Mouse (Mus musculus) hindbrain, postnatal 0 days (tissue): ENCODE data around the gene Fchsd2. TPM values are rescaled to one million over a fixed set of nuclear protein-coding genes. Genes with fewer than 3 reads are reported as not detected.

ENCODE experiments used
- ATAC-seq: fragments of 200-750 bp; cut with Nextera tagmentation; 2 replicates; pipeline ENCODE4 v1.8.0; 2017; ENCODE audit warnings: mild to moderate bottlenecking, moderate TSS enrichment, moderate library complexity
- DNase-seq: peaks from one replicate; pipeline ENCODE4 v3.0.0-alpha.2; 2015; ENCODE audit warnings: low spot score
- H3K27ac ChIP-seq: fragments of 300-500 bp; sonication (generic); 2 replicates; pipeline ENCODE4 v1.5.1; 2014; ENCODE audit warnings: mild to moderate bottlenecking
- H3K27me3 ChIP-seq: fragments of 300-500 bp; sonication (generic); 2 replicates; pipeline ENCODE4 v1.6.1; 2014; ENCODE audit warnings: low read length, mixed read lengths; ENCODE audit not compliant: insufficient read depth
- H3K36me3 ChIP-seq: fragments of 300-500 bp; sonication (generic); 2 replicates; pipeline ENCODE4 v1.6.1; 2014; ENCODE audit warnings: low read length, mixed read lengths; ENCODE audit not compliant: insufficient read depth
- H3K4me1 ChIP-seq: fragments of 300-500 bp; sonication (generic); 2 replicates; pipeline ENCODE4 v1.6.1; 2014; ENCODE audit warnings: antibody characterized with exemption, low read length, mixed read lengths; ENCODE audit not compliant: insufficient read depth
- H3K4me2 ChIP-seq: fragments of 300-500 bp; sonication (generic); 2 replicates; pipeline ENCODE4 v1.6.1; 2014; ENCODE audit warnings: low read depth, mild to moderate bottlenecking, low read length, moderate library complexity, mixed read lengths
- H3K4me3 ChIP-seq: fragments of 300-500 bp; sonication (generic); 2 replicates; pipeline ENCODE4 v1.5.1; 2014; ENCODE audit warnings: low read length
- H3K9ac ChIP-seq: fragments of 300-500 bp; sonication (generic); replicated peaks from 2 replicates; pipeline ENCODE4 v1.6.1; 2014; ENCODE audit warnings: mild to moderate bottlenecking, low read length, moderate library complexity, mixed read lengths
- H3K9me3 ChIP-seq: fragments of 300-500 bp; sonication (generic); 2 replicates; pipeline ENCODE4 v1.6.1; 2016; ENCODE audit warnings: low read length, mixed read lengths
- CTCF ChIP-seq: IDR thresholded peaks from 2 replicates; pipeline ENCODE4 v1.5.1; 2016; ENCODE audit warnings: antibody characterized with exemption, control low read depth, low read depth
- WGBS: fragments of 180-500 bp; shearing (Covaris S2); extraction: QIAGEN DNeasy Blood & Tissue Kit; methylation state at CpG from one replicate; pipeline ENCODE4 v1.1.7; 2014; 5-methylcytosine and 5-hydroxymethylcytosine counted together
- polyA plus RNA-seq: library from polyadenylated mRNA; unstranded; fragments of >200 nt; fragmentation: Nextera tagmentation; extraction: Ambion mirVana; gene quantifications from 2 replicates; pipeline ENCODE4 v1.2.1, GENCODE M21; 2015
- total RNA-seq: library from RNA; depleted of rRNA; stranded (reverse); fragments of >200 nt; gene quantifications from 2 replicates; pipeline ENCODE4 v1.2.3, GENCODE M21; 2014; rRNA removed

The Fchsd2 gene
- total RNA-seq (42.9 and 43.1 TPM in 2 replicates), polyA plus RNA-seq (32.1 and 34.2 TPM in 2 replicates)

- Histone ChIP-seq H3K9me3 (no peaks in the 10 kb centered on the region), H3K36me3 (no peaks in the 10 kb centered on the region), H3K4me3 (no peak within 1 kb of the TSS), H3K27ac (no peak within 1 kb of the TSS), H3K27me3 (no peaks in the 10 kb centered on the region), H3K9ac (no peak within 1 kb of the TSS), H3K4me1 (no peaks in the 10 kb centered on the region), H3K4me2 (no peak within 1 kb of the TSS)
- DNase-seq, result peak; percentile 6
- ATAC-seq, result no peak
- no peak for TF ChIP-seq CTCF
- 66% methylated on average over 7 of the region's 7 CpGs for WGBS
Observed at GRCm38 (mm10) chr7:101092618-101093017, at the start of gene Fchsd2. Gene Fchsd2, plus strand, starts transcription at chr7:101092863.

DNA sequence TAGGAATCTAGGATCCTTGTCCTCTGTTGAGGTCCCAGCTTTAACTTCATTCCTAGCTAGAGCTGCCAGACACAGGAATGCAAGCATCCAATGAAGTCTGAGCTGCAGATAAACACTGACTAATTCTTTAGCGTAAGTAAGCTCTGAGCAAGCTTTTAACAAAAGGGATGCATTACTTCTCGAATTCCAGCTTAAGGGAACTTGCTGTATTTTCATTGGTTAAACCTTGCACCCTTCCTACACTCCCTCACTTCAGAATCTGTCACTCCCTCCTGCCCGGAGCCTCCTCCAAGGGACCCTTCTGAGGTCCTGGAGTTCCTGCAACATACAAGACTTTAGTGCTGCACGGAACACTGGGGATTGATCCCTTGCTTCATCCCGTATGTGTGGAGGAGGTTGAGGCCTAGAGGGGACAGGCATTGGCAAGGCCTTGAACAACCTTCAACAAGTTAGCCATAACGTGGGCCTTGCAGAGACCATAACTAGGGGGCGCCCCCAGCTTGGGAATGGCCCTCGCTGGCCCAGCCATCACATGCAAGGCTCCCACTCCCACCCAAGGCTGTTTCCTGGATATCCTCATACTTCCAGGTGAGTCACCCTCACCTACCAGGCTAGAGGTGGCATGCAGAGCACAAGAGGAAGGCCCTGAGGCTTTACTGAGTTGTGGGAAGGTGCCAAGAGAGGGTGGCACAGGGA is 48.7 kb upstream of the Fchsd2 start:
- no peak overlapping the region for H3K27ac ChIP-seq
- H3K4me3 ChIP-seq, result no peak overlapping the region
- 72% methylated on average over 8 of the region's 8 CpGs for WGBS
- no peaks in the 10 kb centered on the region for H3K27me3 ChIP-seq
- H3K36me3 ChIP-seq, result no peaks in the 10 kb centered on the region
- no peaks in the 10 kb centered on the region; the same call in 1 of the 2 replicates for H3K4me1 ChIP-seq
- DNase-seq, result no peak
- ATAC-seq, result no peak
- no peaks in the 10 kb centered on the region for H3K9me3 ChIP-seq
- H3K4me2 ChIP-seq, result no peak overlapping the region
- no peak overlapping the region for H3K9ac ChIP-seq
- TF ChIP-seq CTCF, result no peak

- ATAC-seq, result no peak
- Histone ChIP-seq H3K9ac (no peak overlapping the region), H3K27ac (no peak overlapping the region), H3K27me3 (no peaks in the 10 kb centered on the region), H3K36me3 (no peaks in the 10 kb centered on the region), H3K9me3 (no peaks in the 10 kb centered on the region), H3K4me1 (no peaks in the 10 kb centered on the region), H3K4me3 (no peak overlapping the region), H3K4me2 (no peak overlapping the region)
- no peak for TF ChIP-seq CTCF
- no peak for DNase-seq
- 73% methylated on average over 5 of the region's 5 CpGs for WGBS
Observed at GRCm38 (mm10) chr7:101048247-101048646, 44.4 kb upstream of the Fchsd2 start.

- Histone ChIP-seq H3K36me3 (no peaks in the 10 kb centered on the region), H3K4me1 (no peaks in the 10 kb centered on the region), H3K9ac (no peak overlapping the region), H3K27me3 (no peaks in the 10 kb centered on the region), H3K4me2 (no peak overlapping the region), H3K4me3 (no peak overlapping the region), H3K9me3 (no peaks in the 10 kb centered on the region), H3K27ac (no peak overlapping the region)
- no peak for DNase-seq
- WGBS, result 76% methylated on average over 7 of the region's 7 CpGs
- no peak for TF ChIP-seq CTCF
- no peak for ATAC-seq
Observed at GRCm38 (mm10) chr7:101049326-101050087, 43.2 kb upstream of the Fchsd2 start.

GRCm38 (mm10) chr7:101050724-101051550 is 41.7 kb upstream of the Fchsd2 start:
- no peaks in the 10 kb centered on the region for H3K36me3 ChIP-seq
- no peak overlapping the region for H3K9ac ChIP-seq
- H3K27ac ChIP-seq, result no peak overlapping the region
- DNase-seq (no peak), ATAC-seq (peak; percentile 36; the same call in 1 of the 2 replicates)
- 85% methylated on average over 13 of the region's 13 CpGs for WGBS
- no peaks in the 10 kb centered on the region for H3K9me3 ChIP-seq
- H3K27me3 ChIP-seq, result no peaks in the 10 kb centered on the region
- no peak overlapping the region for H3K4me3 ChIP-seq
- no peak for TF ChIP-seq CTCF
- no peak overlapping the region for H3K4me2 ChIP-seq
- H3K4me1 ChIP-seq, result no peaks in the 10 kb centered on the region

DNA sequence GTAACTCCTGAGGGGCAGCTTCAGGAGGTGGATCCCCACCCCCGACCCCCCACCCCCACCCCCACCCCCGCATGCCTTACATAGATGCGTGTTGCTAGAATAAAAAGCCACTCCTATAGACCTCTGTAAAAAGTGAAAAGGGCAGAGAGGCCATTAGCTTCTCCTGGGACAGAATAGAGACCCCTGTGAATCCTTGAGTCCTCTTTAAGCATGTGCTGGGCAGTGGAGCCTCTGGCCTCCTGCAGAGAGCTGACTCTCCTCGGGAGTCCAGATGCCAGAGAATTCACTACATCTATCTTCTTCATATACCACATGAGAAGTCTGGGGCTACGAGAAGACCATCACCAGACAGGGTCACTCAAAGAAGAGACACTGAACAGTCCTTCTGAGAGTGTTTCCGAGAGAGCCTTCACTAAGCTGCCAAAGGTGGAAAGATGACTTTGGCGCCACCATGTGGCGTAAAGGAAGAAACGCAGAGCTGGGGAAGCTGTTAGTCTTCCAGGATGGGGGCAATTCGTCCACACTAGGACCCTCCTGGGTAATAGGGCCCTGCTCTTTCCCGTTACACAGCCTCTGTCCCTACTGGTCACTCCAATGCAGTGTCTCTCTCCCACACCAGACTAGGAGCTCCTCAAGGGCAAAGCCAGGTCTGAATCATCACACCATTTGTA is 41.0 kb upstream of the Fchsd2 start:
- WGBS, result 16% methylated on average over 11 of the region's 11 CpGs
- no peaks in the 10 kb centered on the region for H3K27me3 ChIP-seq
- no peak overlapping the region for H3K4me3 ChIP-seq
- no peaks in the 10 kb centered on the region for H3K9me3 ChIP-seq
- peak; percentile 94 for TF ChIP-seq CTCF
- H3K4me2 ChIP-seq, result no peak overlapping the region
- H3K27ac ChIP-seq, result no peak overlapping the region
- no peaks in the 10 kb centered on the region for H3K4me1 ChIP-seq
- DNase-seq, result peak; percentile 89
- no peak overlapping the region for H3K9ac ChIP-seq
- no peaks in the 10 kb centered on the region for H3K36me3 ChIP-seq
- ATAC-seq, result peak; percentile 74
